Comparison of ENCODE assay signal across 8 mouse cellular contexts in the genomic region with DNA sequence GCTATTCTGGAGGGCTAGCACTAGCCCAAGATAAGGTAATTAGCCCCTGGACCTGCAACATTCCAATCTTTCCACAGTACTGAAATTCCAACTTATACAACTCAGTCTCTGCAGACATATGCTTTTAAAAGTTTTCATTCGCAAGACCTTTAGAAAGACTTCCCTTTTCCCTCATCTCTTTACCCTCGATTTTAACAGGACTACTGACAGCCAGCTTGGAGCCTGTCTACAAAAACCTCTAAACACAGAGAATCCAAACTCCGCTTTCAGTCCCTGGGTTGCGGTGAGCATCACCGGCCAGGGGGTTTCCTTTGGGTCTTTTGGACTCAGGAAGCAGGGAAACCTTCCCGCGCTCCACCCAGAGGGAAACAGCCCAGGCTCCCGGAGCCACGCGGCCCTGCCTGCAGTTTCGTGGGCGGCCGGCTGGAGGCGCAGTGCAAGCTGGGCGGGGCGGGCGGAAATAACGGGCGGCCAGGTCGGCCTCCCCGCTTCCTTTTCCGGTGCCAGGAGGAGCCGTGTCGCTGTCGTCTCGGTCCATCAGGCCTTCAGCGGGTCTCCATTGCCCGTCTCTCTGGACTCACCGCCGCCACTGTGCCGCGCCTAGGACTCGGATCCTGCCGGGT. TPM values are rescaled to one million over a fixed set of nuclear protein-coding genes. Genes with fewer than 3 reads are reported as not detected.
DNase-seq lines count a peak whose midpoint lies in the region; ATAC-seq and TF ChIP-seq lines count a peak whose summit lies in the region.

Gene Mapk1ip1l (plus strand): TSS at position 482 of the 623 bp plus-strand sequence.

- no peaks in the 10 kb centered on the region for H3K27me3 ChIP-seq in forebrain, embryonic 15.5 days

- intact Hi-C loops in heart, postnatal 25 days (cut with DNase I): no loop called here

- WGBS in forebrain, embryonic 15.5 days: under 1% methylated on average over 34 of the region's 34 CpGs
- WGBS in lung, adult 2 months: under 1% methylated on average over 34 of the region's 34 CpGs

- H3K4me1 ChIP-seq in forebrain, embryonic 15.5 days: peaks cover 26% of the 10 kb centered on the region
- H3K4me1 ChIP-seq in lung, adult 2 months (ENCODE audit: control insufficient read depth, insufficient read depth, low read length): peaks cover 16% of the 10 kb centered on the region

- H3K4me3 ChIP-seq in forebrain, embryonic 15.5 days: peak within 1 kb of the TSS; percentile 99
- H3K4me3 ChIP-seq in lung, adult 2 months (replicated peaks; ENCODE audit: extremely low read depth, low read depth, low read length): peak within 1 kb of the TSS; percentile 97

- peak within 1 kb of the TSS; percentile 98 for H3K27ac ChIP-seq in forebrain, embryonic 15.5 days (replicated peaks)

- peak; percentile 83 for DNase-seq in ES-CJ7 (ENCODE audit: low read depth, low spot score)
- peak; percentile 87 for DNase-seq in cerebellum, adult 11 months
- DNase-seq in heart, postnatal 25 days (ENCODE audit: low spot score): peak; percentile 85
- peak; percentile 87 to 91 for DNase-seq in layer of hippocampus, adult 18-20 months (ENCODE audit: low spot score in 2 of 2)
- peak; percentile 92 for DNase-seq in lung, adult 2 months
- DNase-seq in thymus, adult 18-20 months: peak; percentile 75 to 77

- peak; percentile 80; the same call in 1 of the 2 replicates for TF ChIP-seq POLR2A in lung, adult 2 months (IDR thresholded peaks at IDR 0.05; ENCODE audit: borderline replicate concordance, extremely low read depth, low read depth, low read length)

- peak; percentile 34; the same call in 1 of the 2 replicates for TF ChIP-seq CTCF in lung, adult 2 months (IDR thresholded peaks at IDR 0.05; ENCODE audit: insufficient read depth, low read length)

- no peaks in the 10 kb centered on the region for H3K36me3 ChIP-seq in forebrain, embryonic 15.5 days

- ATAC-seq in forebrain, embryonic 15.5 days (replicated peaks): peak; percentile 87
- ATAC-seq in neutrophil, adult 5-6 weeks (ENCODE audit: extremely low read depth, insufficient number of reproducible peaks, low FRiP score, poor library complexity, severe bottlenecking): peak; percentile 99

- H3K4me2 ChIP-seq in forebrain, embryonic 15.5 days (replicated peaks): peak within 1 kb of the TSS; percentile 58

- no peaks in the 10 kb centered on the region for H3K9me3 ChIP-seq in forebrain, embryonic 15.5 days

- peak within 1 kb of the TSS; percentile 99 for H3K9ac ChIP-seq in forebrain, embryonic 15.5 days (replicated peaks)

RNA-seq across cellular contexts. Expression of gene Mapk1ip1l, which starts in this region (rescaled TPM):
- polyA plus RNA-seq in forebrain, embryonic 15.5 days (2015; fragmentation: Nextera tagmentation; extraction: Ambion mirVana): 58.8 and 59.7 TPM in 2 replicates
- 10 to 100 TPM; 31.3 to 36.7 TPM for total RNA-seq in heart, postnatal 25 days (2021)
- total RNA-seq in layer of hippocampus, adult 18-20 months (2021): 10 to 100 TPM; 49.9 to 59.5 TPM
- polyA plus RNA-seq in lung, adult 2 months (2012; rRNA removed): 27.9 and 41.8 TPM in 2 replicates
- total RNA-seq in neutrophil, adult 5-6 weeks (2017): 62.4 and 65.9 TPM in 2 replicates

Comparison
In these comparisons a context has a peak if more than half of its experiments do, and no peak if none do; other contexts are left out.
1. Peak in every context shown above with its lines: DNase-seq, ATAC-seq, H3K4me3 ChIP-seq and H3K27ac ChIP-seq.